Mouse (Mus musculus) E14TG2a.4 (cell line): Measurements from ENCODE around the gene Tspan5.

Experiments used
- CTCF ChIP-seq: conservative IDR thresholded peaks from 2 replicates; pipeline ENCODE4 v1.5.1; 2014; ENCODE audit warnings: low read length
- NANOG ChIP-seq: IDR thresholded peaks from 2 replicates; pipeline ENCODE4 v1.6.1; 2014; ENCODE audit warnings: borderline replicate concordance, low read length, mixed read lengths
- POU5F1 ChIP-seq: IDR thresholded peaks from 2 replicates; pipeline ENCODE4 v1.6.1; 2014; ENCODE audit warnings: low read length, borderline replicate concordance

DNA sequence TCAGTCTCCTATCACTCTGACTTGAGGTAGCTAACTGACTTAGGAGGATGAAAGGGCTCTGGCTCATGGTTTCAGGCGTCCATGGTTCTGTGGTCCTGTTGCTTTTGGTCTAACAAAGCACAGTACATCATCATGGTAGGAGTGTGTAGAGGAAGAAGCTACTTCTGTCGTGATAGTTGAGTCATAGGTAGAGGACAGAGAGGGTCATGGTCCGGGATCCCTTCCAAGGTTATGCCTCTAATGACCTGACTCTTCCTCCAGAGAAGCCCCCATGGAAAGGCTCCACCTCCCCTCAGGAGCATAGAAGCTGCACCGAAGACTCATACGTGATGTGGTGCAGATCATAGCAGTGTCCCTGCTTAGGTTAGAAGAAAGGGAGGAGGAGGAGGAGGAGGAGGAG is 10.1 kb downstream of the Tspan5 start:
- TF ChIP-seq CTCF (no peak), NANOG (no peak), POU5F1 (no peak)
